Mouse (Mus musculus): ENCODE results near the gene Tmem33. TPM values are rescaled to one million over a fixed set of nuclear protein-coding genes. Genes with fewer than 3 reads are reported as not detected.

Tmem33 gene
- total RNA-seq, 2 experiments from 2014 or later, result 69.3 to 71.4 TPM

DNA sequence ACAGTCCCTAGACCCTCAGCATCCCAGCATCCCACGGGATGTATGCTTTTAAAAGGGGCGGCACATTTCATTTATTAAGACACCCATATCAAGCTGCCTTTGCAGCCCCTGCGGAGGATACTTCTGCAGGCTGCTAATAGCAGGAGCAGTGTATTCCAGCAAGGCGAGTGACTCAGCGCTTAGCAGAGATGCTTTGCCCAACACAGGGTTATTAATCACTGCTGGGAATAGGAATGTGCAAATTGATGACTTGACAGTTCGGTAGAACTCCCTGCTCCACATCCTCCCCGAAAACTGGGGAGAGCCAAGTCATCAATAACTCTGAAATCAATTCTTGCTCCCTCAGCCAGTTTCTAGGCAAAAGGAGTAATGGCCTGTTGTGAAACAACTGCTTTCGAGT is 4.7 kb upstream of the Tmem33 start:
- no peak for DNase-seq

DNA sequence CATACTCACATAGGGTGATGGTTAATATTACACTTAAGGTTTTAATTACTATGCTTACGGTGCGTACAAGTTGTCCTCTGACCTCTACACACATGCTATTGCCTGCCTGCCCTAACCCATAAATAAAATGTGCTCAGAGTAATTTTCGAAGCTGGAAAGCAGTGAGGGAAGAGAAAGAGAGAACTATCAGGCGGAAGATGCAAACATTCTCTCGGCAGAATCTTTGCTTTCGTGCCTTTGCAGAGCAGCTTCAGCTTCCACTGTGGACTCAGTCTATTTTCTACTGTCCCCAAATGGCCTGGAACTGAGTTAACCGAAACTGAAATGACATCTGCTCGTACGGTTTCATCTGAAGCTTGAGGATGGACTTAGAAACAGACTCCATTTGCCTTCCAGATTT is 1.9 kb upstream of the Tmem33 start:
- no peak for DNase-seq

DNA sequence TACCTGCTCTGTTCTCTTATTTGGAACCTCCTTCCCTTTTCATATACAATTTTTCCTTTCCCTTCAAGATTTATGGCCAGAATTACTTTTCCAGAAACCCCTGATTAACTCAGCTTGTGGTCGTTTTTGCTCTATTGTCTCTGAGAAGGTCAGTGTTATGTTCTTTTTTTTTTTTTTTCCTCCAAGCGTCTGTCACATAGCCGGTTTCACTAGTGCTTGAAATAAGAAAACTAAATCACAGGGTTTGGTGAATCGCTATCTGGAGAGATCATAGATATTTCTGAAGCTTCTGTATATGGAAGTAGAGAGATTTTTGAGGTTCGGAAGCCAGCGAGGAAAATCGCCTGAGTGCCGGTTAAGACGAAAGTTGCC is 220 bp upstream of the Tmem33 start:
- DNase-seq, result no peak

DNA sequence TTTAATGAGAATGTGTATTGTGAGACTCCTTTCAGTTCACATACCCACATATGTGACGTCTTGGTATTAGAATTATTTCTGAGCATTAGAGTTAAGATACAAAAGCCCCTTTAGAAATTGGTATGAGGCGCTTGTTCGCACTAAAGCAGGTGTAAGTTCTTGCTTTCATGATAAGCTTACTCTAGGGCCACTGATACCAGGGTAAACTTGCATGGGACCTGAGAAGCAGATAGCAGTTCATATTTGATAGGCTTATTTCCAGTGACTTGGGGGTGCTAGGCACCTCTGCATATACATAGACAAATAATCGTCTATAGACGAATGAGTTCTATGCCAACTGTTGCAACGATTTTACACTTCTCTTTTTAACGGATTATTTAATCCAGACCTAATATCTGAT is 2.6 kb downstream of the Tmem33 start:
- no peak for DNase-seq

DNA sequence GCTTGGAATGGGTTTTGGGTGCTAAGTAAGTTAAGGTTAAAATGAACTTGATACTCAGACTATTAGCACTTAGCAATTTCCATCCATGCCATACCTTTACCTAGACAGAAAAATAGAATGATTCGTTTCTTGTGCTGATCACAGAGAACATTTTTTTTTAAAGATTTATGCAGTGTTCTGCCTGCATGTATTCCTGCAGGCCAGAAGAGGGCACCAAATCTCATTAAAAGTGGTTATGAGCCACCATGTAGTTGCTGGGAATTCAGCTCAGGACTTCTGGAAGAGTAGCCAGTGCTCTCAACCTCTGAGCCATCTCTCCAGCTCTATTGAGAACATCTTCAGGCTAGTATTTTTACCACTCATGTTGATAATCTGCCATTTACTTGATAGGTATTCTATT is 5.7 kb downstream of the Tmem33 start:
- DNase-seq, result no peak

DNA sequence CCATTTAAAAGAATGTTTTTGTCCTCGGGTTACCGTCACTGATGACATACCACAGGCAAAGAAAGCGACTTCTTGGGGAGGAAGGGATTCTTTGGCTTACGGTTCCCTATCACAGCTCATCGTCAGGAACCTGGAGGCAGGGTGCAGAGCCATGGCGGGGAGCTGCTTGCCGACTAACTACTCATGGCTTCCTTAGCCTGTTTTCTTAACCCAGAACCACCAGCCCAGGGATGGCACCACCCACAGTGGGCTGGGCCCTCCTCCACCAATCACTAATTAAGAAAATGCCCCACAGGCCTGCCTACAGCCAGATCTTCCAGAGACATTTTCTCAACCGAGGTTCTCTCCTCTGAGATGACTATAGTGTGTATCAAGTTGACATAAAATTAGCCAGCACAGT is 8.9 kb downstream of the Tmem33 start:
- no peak for DNase-seq

DNA sequence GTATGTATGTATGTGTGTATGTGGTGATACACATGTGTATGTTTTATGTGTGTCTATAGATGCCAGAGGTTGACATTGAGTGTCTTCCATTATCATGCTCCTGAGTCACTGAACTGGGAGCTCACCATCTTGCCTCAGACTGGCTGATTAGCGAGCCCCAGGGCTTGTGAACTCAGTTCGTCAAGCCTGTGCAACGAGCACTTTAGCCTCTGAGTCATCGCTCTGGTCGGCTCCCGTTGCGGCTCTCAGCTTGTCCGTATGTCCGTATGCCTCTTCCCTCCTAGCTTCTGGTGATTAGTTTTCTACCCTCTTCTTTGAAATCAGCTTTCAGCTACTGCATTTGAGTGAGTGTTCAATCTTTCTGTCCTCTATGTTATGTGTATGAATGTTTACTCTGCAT is 19.0 kb downstream of the Tmem33 start:
- DNase-seq, result no peak

DNA sequence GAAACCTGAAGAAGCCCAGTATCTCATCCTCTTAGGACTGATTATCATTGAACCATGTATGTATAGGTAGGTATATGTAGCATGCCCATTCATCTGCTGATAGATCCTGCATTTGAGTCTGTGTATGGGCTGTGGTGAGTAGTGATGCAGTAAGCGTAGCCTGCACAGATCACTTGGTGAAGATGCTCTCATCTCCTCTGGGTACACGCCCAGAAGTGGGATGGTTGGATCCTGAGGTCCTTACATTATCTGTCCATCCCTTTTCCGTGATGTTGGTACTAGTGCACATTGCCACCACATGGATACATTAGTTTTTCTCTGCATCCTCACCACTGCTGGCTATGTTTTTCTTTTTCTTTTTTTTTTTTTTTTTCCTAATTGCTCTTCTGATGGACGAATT is 19.5 kb downstream of the Tmem33 start:
- no peak for DNase-seq

DNA sequence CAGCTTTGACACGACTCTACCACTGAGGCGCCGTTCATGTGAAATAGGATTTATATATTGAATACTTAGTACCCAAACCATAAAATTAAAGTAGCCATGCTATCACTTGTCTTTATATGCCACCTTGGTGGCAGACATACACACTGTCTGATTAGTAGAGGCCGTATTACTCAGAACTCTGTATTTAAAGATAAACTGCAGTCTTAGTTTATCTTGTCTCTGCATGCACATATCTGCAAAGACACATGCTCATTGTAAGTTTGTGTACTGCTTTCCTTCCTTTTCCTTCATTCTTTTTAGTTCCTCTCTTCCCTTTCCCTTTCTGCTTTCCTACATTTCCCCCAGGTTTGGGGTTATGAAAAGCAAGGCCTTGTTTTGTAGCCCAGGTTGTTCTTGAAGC is 20.0 kb downstream of the Tmem33 start:
- no peak for DNase-seq

DNA sequence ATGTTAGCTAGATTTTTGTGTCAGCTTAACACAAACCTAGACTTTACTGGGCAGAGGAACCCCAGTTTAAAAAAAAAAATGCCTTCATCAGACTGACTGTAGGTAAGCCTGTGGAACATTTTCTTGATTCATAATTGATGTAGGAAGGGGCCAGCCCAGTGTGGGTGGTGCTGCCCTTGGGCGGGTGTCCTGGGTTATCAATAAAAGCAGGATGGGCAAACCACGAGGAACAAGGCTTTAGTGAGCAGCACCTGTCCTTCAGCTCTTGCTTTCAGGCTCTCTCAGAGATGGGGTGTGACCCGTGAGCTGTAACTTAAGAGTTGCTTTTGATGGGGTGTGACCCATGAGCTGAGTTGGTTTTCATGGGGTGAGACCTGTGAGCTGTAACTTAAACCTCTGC is 34.7 kb downstream of the Tmem33 start:
- DNase-seq, result no peak

DNA sequence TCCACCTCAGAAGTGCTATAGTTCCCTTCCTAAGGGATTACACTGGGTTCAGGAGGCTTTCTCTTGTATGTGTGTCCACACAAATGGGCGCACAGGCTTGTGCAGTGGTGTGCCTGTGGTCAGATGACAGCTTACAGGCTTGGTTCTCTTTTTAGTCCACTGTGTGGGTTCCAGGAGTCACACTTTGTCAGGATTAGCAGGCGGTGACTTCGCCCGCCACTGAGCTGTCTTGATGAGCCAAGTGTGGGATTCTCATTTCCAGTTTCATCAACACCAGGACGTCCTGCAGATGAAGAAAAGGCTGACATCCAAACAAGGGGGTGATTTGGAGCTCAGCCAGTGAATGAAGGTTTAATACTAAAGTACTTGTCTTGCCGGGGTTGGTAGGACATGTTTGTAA is 35.3 kb downstream of the Tmem33 start:
- no peak for DNase-seq

DNA sequence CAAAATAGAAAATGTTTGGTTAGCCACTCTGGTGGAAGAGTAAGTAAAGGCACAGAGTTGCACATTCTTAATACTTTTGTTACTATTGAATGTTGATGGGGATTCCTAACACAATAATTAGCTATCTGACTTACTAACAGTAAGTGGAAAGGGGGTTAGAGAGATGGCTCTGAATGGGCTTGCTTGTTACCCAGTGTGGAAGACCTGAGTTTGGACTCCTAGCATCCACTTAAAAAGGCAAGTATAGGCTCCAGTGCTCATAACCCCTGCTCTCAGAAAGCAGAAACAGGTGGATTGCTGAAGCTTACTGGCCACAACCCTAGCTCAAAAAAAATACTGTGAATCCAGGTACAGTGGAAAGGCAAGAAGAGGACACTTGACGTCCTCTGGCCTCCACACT is 35.8 kb downstream of the Tmem33 start:
- no peak for DNase-seq

DNA sequence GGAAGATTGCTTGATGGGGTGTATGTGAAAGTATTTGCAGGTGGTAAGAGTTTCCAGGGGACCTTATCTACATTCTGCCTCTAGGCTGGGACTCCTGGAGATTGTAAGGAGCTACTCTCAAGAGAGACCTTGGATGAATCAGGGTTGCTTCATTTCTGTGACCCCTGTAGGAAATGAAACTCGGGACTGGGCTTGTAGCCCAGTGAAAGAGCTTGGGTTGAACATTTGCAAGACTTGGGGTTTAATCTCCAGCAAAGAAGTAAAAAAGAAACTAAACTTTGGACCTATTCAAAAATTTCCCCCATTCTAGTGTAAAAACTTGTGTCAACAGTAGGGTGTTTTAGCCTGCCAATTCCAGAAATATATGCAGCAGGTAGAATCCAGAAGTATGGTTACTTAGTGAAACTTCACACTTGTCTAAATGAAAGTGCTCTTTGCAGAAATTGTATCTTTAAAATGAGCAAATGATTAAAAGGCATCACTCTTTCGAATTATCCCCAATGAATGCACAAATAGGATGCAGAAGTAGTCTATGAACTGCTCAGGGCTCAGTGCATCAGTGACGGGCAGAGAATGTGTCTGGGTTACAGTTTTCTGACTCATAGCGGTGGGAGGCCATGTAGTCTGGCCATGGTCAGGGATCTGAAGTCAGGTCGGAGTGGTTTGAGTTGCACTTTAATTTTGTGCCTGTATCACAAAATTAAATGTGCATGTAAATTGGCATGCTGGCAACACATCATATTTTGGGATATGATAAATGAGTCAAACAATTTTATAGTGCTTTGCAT is 36.9 kb downstream of the Tmem33 start:
- peak; percentile 26 for DNase-seq

DNA sequence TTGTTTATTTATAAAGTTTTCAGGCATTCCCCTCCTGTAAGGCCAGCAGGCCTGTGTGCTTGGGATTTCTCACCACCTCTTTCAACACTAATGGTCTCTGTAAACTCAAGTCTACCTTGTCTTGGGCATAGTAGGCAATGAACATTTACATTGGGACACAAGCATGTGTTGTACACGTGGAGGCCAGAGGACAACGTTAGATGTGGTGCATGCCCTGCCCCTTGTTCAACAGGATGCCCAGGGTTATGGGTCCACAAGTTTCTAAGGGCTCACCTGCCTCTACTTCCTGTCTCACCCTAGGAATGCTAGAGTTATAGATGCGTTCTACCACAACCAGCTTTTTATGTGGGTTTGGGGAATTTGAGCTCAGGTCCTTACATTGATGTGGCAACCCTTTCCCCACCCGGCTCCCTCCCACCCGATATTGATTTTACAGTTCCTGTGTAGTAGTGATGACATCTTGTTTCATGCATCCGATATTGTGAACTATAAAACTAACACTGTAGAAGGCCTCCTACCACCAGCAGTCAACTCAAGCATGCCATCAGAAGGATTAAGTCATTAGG is 39.6 kb downstream of the Tmem33 start:
- DNase-seq, result no peak

DNA sequence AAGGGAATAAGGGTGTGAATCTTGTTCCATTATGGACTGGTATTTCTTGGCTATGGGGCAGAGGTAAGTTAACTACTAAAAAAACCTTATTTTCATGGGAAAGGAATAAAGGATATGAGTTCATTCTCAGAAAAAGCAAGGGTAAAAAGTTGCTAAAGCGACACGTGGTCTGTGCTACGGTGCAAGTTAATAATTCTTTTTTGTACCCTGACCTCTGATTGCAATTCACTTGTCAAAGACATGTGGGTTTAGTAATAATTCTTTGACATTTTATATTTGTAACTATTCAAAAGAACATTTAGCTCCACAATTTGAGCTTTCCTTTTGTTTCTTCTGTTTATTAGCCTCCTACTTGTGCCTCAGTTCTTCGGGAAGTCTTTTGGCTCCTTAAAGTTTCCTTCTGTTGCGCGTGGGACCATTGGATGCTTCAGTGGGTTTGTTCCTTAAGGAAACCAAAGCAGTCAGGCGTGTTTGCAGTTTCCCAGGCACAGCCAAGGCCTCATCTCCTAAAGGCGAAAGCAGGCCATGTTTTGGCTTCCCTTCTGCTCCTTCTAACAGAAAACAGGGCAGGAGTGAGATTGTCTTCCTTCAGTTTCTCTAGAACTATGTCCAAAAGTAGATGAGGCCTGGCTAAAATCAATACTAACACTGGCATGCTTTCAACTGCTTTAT is 40.7 kb downstream of the Tmem33 start:
- DNase-seq, result no peak

DNA sequence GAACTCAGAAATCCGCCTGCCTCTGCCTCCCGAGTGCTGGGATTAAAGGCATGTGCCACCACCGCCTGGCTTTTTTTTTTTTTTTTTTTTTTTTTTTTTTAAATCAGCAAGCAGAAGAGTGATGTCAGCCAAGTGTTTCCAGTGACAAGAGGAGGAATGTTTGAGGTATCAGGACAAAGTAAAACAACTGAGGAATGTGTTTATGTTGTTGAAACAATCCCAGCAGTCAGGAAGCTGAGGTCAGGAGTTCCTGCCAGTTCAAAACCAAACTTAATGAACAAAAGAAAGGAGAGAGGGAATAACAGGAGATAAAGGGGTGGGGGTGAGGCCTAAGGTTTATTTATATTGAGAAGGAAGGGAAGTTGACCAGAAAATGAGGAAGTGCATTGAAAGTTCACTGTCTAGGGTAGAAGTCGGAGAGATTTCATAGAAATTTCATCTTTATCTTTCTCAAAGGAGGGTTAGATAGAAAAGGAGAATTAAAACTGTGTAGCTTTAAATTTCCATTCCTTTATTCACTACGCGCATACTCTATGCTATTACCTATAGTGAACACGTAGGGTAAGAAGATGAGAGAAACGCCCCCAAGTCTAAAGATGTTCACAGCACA is 41.5 kb downstream of the Tmem33 start:
- DNase-seq, result no peak

DNA sequence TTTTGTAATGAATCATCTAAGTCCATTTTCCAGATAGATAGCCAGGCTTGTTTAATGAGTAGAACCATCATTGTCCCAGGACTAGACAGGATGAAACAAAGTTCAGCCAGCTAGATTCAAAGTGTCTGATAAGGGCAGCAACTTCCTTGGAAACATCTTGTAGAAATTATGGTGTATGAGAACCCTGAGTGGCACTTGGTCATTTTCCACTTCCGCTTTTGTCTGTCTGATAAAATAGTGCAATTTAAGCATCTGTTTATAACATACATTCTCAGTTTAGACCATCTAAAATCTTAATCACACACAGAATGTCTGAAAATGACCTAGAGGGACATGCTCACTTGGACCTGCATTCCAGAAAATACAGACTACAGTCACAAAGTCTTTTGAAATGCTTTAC is 43.5 kb downstream of the Tmem33 start:
- DNase-seq, result no peak

DNA sequence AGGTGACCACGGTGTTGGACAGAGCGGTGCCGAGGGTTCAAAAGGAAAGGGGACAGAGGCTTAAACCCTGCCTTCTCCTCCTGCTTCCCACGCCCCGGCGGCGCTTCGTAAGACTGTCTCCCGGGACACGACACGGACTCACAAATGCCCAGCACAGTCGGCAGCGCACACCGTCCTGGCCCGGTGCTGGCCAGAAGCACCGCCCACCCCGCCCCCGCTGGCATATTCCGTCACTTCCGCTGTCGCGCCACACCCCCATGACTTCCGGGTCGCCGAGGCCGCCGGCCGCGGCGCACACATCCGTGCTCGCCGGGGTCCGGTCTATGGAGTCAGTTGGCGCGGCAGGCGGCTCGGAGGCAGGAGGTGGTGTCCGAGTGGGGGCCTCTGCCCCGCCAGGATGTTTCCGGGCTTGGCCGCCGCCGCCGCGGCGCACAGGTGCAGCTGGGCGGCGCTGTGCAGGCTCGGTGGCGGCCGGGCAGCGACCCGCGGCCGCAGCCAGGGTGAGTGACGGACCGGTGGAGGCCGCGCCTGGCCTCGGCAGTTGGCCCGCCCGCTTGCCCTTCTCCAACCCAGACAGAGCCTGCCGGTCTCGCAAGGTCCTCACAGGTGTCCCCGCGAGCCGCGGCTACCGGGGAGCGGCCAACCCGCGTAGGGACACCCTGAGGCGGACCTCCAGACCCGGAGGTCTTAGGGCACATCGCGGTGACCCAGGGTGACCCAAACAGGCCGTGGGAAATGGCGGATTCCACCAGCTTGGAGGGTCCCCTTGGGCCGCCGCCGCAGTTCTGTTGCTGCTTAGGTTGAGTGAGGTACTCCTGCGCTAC is 46.5 kb downstream of the Tmem33 start, which contains the start of gene Slc30a9:
TSS of gene Slc30a9 (plus strand) at position 258 of the 824 bp plus-strand sequence.
- peak; percentile 98 for DNase-seq

DNA sequence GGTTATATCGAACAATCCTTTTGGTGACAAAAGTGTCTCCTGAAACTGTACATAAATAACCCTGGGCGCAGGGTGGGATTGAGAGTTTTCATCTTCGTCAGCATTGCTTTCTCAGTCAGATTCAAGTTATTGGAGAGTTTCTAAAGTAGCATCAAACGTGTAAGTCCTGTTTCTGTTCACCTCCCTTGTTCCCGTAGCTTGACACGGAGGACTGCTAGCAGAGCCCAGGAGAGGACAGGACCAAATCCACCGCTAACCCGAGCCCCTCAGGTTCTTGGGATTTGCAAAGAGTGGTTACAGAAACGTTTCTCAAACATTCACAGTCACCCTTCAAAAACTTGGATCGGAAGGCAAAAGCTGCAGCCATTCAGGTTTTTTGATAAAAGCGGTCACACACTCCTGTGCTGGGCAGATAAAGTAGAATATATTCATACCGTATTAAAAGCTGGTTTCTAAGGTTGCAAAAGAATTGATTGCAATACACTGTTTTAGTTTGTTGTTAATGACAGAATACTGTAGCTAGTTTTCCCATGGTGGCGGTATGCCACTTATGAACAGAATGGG is 47.4 kb downstream of the Tmem33 start:
- DNase-seq, result no peak

DNA sequence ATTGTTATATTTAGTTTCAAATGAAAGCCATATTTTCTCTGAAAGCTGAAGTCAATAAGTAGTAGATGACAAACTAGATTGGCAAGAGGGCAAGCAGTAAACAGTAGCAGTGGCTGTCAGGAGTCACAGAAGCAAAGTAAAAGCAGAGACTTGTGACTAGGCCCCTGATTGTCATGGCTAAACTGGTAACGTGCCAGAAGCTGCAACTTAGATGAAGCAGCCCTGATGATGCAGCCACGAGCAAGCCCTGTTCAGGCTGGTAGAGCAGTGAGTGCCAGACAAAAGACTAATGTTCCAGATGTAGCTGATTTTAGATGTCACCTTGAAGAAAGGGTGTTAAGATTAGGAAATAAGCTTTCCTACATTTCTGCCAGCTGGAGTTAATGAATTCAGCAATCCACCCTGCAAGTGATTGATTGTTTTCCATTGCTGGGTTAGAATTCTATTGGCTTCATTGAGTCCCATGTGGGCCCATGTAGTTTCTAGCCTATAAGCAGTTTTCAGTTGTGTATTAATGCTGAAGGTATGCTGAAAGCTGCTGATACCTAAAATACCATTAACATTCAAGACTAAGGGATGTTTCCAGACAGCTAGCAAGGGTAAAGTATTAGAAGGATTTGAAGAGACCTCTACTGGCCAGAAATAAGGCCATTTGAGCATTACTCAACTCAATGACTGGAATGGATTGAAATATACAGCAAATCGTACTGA is 51.6 kb downstream of the Tmem33 start:
- peak; percentile 19 for DNase-seq

DNA sequence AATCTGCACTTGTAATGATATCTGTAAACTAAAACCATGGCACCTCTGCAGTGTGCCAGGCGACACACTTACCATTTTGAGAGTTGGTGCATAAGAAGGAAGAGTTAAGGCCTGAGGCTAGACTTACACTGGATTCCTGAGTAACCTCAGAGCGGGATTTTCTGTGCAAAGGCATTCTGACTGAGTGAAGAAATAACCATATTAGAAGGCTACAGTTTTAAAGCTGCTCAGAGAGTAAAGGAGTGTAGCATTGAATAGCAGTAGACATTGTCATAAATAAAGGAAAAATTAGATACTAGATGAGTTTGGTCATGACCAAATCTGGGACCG is 52.1 kb downstream of the Tmem33 start:
- no peak for DNase-seq

All from adrenal gland, postnatal 10 days (tissue).